Mouse (Mus musculus) right cerebral cortex, postnatal 25 days (tissue): ENCODE data around the gene Nrg4.

Source experiments
- DNase-seq: peaks from one replicate; pipeline ENCODE4 v3.0.0; 2022

Gene Nrg4

DNA sequence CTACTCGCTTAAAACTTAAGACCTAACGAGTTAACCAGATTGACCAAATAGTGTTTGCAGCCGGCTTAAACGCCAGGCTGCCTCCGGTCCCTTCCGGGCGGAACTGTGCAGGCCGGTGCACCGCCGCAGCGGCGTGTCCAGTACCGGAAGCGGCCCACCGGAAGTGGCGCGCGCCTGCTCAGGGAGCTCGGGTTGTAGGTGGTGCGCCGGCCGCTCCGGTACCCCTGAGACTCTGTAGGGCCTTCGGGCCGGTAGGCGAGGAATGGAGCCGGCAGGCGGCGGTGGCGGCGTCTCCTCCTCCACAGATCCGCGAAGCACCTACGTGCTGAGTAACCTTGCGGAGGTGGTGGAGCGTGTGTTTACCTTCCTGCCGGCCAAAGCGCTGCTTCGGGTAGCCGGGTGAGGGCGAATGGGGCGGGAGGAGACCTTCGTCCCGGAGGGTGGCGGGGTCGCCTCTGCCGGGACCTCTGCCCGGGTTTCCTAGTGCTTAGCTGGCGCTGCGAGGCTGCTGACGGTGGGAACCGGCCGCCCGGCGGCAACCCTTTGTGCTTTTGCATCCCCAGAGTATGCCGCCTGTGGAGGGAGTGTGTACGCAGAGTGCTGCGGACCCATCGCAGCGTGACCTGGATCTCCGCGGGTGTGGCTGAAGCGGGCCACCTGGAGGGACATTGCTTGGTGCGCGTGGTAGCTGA, 117.7 kb downstream of the Nrg4 start, which contains the start of gene Fbxo22:
TSS of gene Fbxo22 (plus strand) at position 136 of the 692 bp plus-strand sequence.
- peak; percentile 86 for DNase-seq

DNA sequence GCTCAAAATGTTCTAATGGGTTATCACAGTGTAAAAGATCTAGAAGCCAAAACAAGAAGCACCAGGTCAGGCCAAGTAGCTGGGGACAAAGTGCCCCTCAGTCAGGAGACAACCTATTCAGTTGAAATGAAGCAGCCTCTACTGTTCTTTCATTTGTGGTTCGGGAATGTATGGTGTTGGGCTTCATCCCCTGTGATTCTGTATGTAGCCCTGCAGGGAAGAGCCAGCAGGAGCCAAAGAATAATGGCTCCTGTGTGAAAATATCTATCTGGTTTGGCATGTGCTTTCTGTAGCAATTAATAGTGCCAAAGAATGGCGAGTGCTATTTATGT, 118.2 kb downstream of the Nrg4 start:
- DNase-seq = no peak

DNA sequence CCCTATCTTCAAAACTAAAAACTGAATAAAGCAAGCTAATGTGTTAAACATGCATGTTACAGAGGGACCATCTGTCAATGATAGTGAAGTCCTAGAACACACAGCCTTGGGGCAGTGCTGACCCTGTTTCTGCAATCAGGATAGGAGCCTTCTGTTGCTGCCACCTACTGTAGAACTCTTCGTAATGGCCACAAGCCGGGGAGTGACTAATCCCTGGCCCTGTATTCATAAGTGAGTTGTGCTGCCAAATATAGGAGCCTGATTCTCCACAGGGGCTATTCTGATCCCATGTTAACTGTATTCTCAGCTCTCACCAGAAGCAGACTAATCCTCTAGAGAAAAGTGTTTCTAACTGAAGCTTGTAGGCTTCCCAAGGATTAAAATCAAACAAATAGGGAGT, 127.3 kb downstream of the Nrg4 start:
- no peak for DNase-seq

DNA sequence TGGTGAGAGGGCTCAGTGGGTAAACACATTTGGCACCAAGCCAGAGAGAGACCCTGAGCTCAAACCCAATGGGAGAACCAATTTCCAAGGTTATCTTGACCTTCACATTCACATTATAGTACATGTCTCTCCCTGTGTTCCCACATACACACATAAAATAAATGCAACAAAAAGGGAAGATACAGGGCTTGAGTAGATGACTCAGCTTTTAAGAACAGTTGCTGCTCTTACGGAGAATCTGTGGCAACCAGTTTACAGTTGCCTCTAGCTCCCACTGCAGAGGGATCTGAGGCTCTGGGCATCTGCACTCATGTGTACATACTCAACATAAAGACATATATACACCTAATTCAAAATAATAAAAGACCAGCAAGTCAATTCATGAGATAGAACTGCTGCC, 128.4 kb downstream of the Nrg4 start:
- no peak for DNase-seq

DNA sequence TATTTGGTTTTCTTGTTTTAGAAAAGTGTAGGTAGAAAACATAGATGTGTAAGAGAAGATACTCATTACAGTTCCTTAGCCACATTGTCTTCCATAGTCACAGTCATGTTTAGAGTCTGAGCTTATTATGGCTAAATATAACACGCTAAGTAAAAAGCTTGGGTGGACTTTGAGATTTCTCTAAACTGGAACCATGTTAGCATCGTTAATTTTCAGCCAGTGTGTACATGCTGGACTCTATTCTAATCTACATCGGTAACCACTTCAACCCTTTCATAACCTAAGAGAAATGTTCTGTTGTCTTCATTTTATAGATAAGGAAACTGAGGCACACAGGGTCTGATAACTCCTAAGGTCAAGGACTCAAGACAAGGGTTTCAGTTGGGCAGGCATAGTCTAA, 130.8 kb downstream of the Nrg4 start:
- DNase-seq = no peak

DNA sequence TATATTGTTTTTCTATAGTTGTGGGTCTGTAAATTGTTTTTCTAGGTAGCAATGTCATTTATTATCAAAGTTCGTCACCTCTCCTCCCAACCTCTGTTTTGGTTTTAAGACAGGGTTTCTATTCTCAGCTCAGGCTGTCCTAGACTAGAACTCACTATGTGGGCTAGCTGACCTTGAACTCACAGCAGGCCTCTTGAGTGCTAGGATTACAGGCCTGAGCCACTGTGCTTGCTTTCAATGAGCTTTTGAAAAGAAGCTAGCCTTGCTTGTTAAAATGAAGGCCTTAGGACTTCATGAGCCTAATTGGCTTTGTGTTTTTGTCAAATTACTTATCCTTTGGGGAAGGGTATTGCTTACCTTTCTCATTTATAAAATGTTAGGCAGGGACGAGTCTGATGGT, 152.4 kb downstream of the Nrg4 start:
- DNase-seq = no peak

DNA sequence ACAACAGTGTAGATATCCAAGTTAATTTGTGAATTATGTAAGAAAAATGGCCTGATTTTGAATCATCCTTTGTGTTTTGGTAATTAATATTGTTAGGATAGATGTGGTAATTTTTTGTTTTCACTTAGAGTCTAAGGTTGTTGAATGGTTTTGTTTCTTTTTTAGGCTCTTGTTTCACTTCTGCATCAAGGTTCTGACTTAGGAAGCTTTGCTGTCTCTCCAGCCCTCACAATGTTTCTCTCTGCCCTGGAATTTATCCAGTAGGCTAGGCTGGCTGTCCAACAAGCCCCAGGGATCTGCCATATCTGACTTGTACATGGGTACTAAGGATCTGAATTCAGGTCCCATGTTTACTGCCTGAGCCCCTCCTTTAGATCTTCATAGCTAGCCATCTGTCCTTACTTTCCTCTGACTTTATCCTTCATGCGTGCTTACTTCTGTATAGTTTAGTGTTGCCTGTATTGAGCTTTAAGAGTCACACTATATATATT, 154.4 kb downstream of the Nrg4 start:
- no peak for DNase-seq

DNA sequence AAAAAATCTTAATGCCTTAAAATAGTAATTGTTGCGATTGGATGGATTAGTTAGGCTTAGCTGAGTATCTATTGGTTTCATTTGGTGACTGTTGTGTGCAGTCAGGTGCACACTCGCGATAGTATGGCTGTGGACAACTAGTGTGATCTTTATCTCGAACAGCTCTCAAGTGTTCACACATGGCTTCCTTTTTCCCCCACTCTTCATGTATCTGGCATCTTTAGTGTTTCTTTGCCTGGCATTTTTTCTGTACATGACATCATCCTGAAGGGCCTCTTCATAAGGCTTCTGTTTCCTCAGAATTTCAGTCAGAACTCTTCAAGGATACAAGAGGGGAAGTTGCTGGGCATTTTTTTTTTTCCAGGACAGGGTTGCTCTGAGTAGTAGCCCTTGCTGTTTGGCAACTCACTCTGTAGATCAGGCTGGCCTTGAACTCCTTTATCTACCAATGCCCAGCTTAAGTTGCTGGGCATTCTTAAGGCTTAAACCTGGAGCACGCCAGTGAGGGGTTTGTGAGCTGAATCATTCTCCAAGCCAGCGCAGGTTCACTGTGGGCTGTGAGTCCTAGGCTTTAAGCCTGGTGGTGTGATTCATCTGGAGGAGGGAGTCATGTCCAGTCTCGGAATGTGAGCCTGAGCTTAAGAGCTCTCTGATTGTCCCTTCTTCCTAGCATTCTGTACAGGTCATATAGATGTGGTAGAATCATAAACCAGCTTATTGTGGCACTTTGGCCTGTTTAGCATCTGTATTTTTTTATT, 155.8 kb downstream of the Nrg4 start:
- DNase-seq = no peak
